ENCODE assay signal across 22 mouse cellular contexts in genomic region chr14:106740857-106741256, GRCm38 (mm10).
DNase-seq lines count a peak whose midpoint lies in the region; ATAC-seq and TF ChIP-seq lines count a peak whose summit lies in the region.
"Had no signal": no experiment of that assay in that cellular context is flagged by ENCODE, and none has a peak within 500 bp of the region (broad histone marks: within the 10 kb centered on the region; RNA-seq: fewer than 3 reads in every experiment).

No protein-coding gene starts in this region.

- DNase-seq in embryo, embryonic 11 days = peak; percentile 3
- no peak for DNase-seq in embryo, embryonic 10 days (ENCODE audit: low spot score)
- DNase-seq in neural tube, embryonic 11.5 days (ENCODE audit: low spot score) = no peak
- no peak for DNase-seq in neural tube, embryonic 10.5 days (ENCODE audit: extremely low spot score, low spot score)
- DNase-seq in hindbrain, postnatal 0 days (ENCODE audit: low spot score) = peak; percentile 36
- no peak for DNase-seq in left cerebral cortex, adult 11 months (ENCODE audit: low spot score)
- DNase-seq: cerebellum, adult 9-10 months; heart, postnatal 4 days; kidney, adult 8-10 months; kidney, postnatal 10 days; left cerebral cortex, postnatal 4 days; lung, postnatal 36 days; right cerebral cortex, postnatal 4 days; thymus, postnatal 25 days had no signal

- no peaks in the 10 kb centered on the region for H3K4me1 ChIP-seq in neural tube, embryonic 11.5 days (ENCODE audit: control insufficient read depth, insufficient read depth, low read length)
- H3K4me1 ChIP-seq in hindbrain, postnatal 0 days (ENCODE audit: insufficient read depth, low read length) = no peaks in the 10 kb centered on the region
- H3K4me1 ChIP-seq: intestine, embryonic 15.5 days; limb, embryonic 15.5 days; liver, embryonic 15.5 days; lung, embryonic 15.5 days; megakaryocyte, embryonic 14.5 days; stomach, embryonic 15.5 days had no signal

- no peaks in the 10 kb centered on the region for H3K27me3 ChIP-seq in neural tube, embryonic 11.5 days (ENCODE audit: control insufficient read depth, insufficient read depth, low read length)
- H3K27me3 ChIP-seq in hindbrain, postnatal 0 days (ENCODE audit: insufficient read depth, low read length) = no peaks in the 10 kb centered on the region
- H3K27me3 ChIP-seq: intestine, embryonic 15.5 days; limb, embryonic 15.5 days; liver, embryonic 15.5 days; lung, embryonic 15.5 days; megakaryocyte, embryonic 14.5 days; stomach, embryonic 15.5 days had no signal

- H3K4me3 ChIP-seq in neural tube, embryonic 11.5 days (ENCODE audit: low read depth, low read length) = no peak overlapping the region
- H3K4me3 ChIP-seq in hindbrain, postnatal 0 days (ENCODE audit: low read length) = no peak overlapping the region
- H3K4me3 ChIP-seq: intestine, embryonic 15.5 days; limb, embryonic 15.5 days; liver, embryonic 15.5 days; lung, embryonic 15.5 days; megakaryocyte, embryonic 14.5 days; stomach, embryonic 15.5 days had no signal

- H3K9me3 ChIP-seq in neural tube, embryonic 11.5 days (ENCODE audit: control insufficient read depth, low read length) = no peaks in the 10 kb centered on the region
- H3K9me3 ChIP-seq in hindbrain, postnatal 0 days (ENCODE audit: low read length) = no peaks in the 10 kb centered on the region
- H3K9me3 ChIP-seq: intestine, embryonic 15.5 days; limb, embryonic 15.5 days; liver, embryonic 15.5 days; lung, embryonic 15.5 days; stomach, embryonic 15.5 days had no signal

- no peak for TF ChIP-seq CTCF in hindbrain, postnatal 0 days (IDR thresholded peaks at IDR 0.05; ENCODE audit: low read depth)

- no peak overlapping the region for H3K4me2 ChIP-seq in neural tube, embryonic 11.5 days (ENCODE audit: low read depth)
- H3K4me2 ChIP-seq in hindbrain, postnatal 0 days (ENCODE audit: low read depth, low read length) = no peak overlapping the region
- H3K4me2 ChIP-seq: intestine, embryonic 15.5 days; limb, embryonic 15.5 days; liver, embryonic 15.5 days; lung, embryonic 15.5 days; stomach, embryonic 15.5 days had no signal

- no peaks in the 10 kb centered on the region for H3K36me3 ChIP-seq in neural tube, embryonic 11.5 days (ENCODE audit: control insufficient read depth, insufficient read depth, low read length)
- H3K36me3 ChIP-seq in hindbrain, postnatal 0 days (ENCODE audit: insufficient read depth, low read length) = no peaks in the 10 kb centered on the region
- H3K36me3 ChIP-seq: intestine, embryonic 15.5 days; limb, embryonic 15.5 days; liver, embryonic 15.5 days; lung, embryonic 15.5 days; stomach, embryonic 15.5 days had no signal

- peak; percentile 58; the same call in 1 of the 2 replicates for ATAC-seq in neural tube, embryonic 11.5 days (ENCODE audit: insufficient read depth, low FRiP score, low TSS enrichment)
- ATAC-seq in hindbrain, postnatal 0 days = 0 out of 2 replicates have a peak, but pooled peaks have one; percentile 49
- no peak for ATAC-seq in inflammation-experienced regulatory T-cells, adult 6 months
- ATAC-seq: forebrain, embryonic 14.5 days; intestine, embryonic 15.5 days had no signal

- H3K9ac ChIP-seq in neural tube, embryonic 11.5 days (ENCODE audit: low read length) = no peak overlapping the region
- no peak overlapping the region for H3K9ac ChIP-seq in hindbrain, postnatal 0 days (replicated peaks; ENCODE audit: low read length)
- H3K9ac ChIP-seq: intestine, embryonic 15.5 days; limb, embryonic 15.5 days; liver, embryonic 15.5 days; lung, embryonic 15.5 days; stomach, embryonic 15.5 days had no signal

- H3K27ac ChIP-seq in neural tube, embryonic 11.5 days (ENCODE audit: low read depth, low read length) = no peak overlapping the region
- no peak overlapping the region for H3K27ac ChIP-seq in hindbrain, postnatal 0 days
- H3K27ac ChIP-seq: intestine, embryonic 15.5 days; limb, embryonic 15.5 days; liver, embryonic 15.5 days; lung, embryonic 15.5 days; stomach, embryonic 15.5 days had no signal

Comparison
In these comparisons a context has a peak if more than half of its experiments do, and no peak if none do; other contexts are left out.
1. DNase-seq: peak in embryo, embryonic 11 days (single experiment) and hindbrain, postnatal 0 days (single experiment); none in embryo, embryonic 10 days (single experiment), neural tube, embryonic 11.5 days (single experiment), neural tube, embryonic 10.5 days (single experiment) and left cerebral cortex, adult 11 months (single experiment).